Mouse (Mus musculus) liver, embryonic 14.5 days (tissue): ENCODE measurements around the gene Zfp92.

Experiments used
- CTCF ChIP-seq: IDR thresholded peaks from 2 replicates; pipeline ENCODE4 v1.5.1; 2016; ENCODE audit warnings: antibody characterized with exemption, low read depth, control low read depth
- EP300 ChIP-seq: IDR thresholded peaks from 2 replicates; pipeline ENCODE4 v1.6.1; 2016; ENCODE audit warnings: antibody characterized with exemption, low read depth

GRCm38 (mm10) chrX:73410880-73411517, at the start of gene Zfp92:
- TF ChIP-seq CTCF: no peak
- TF ChIP-seq EP300: no peak
